Mouse (Mus musculus) cerebellum, postnatal 36 days (tissue): Measurements from ENCODE around the gene Rbm12b1.
"Not testable (repeated sequence)": the region's sequence is repeated elsewhere in the genome, so short reads cannot be mapped to it uniquely, and the experiment has no call there.

ENCODE experiments used
- DNase-seq, 2 experiments: peaks; one replicate each; pipeline ENCODE4 v3.0.0; 2021 to 2022; ENCODE audit warnings: mixed read lengths in 2 of 2

Rbm12b1 gene

GRCm38 (mm10) chr4:12140141-12140567, at the start of gene Rbm12b1:
Gene Rbm12b1, plus strand, starts transcription at chr4:12140264.
- DNase-seq: peak; percentile 75 to 81

DNA sequence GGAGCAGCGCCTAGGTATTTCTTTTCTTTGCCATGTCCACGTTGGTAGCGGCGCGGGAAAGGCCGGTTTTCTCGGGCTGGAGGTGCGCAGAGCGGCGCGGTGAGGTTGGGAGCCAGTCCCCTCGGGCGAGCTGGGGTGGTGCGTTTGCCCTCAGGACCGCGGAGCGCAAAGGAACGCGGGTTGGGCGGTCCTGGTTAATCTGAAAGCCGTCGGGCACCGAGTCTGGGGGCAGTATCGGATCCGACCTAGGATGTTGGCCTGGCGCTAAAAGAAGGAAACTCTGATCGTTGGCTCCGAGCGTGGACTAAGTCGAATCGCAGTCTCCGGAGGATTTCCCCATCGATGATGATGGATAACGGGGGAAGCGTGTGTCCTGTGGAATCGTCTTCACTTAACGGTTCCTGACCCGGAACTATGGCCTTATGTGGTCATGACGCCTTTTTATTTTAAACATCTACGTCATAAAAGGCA, 563 bp downstream of the Rbm12b1 start:
- DNase-seq: peak; percentile 9 to 30

- not testable (repeated sequence) for DNase-seq
Observed at GRCm38 (mm10) chr4:12141516-12141915, 1.5 kb downstream of the Rbm12b1 start.

- DNase-seq: no peak
Observed at GRCm38 (mm10) chr4:12147660-12148059, 7.6 kb downstream of the Rbm12b1 start.

DNA sequence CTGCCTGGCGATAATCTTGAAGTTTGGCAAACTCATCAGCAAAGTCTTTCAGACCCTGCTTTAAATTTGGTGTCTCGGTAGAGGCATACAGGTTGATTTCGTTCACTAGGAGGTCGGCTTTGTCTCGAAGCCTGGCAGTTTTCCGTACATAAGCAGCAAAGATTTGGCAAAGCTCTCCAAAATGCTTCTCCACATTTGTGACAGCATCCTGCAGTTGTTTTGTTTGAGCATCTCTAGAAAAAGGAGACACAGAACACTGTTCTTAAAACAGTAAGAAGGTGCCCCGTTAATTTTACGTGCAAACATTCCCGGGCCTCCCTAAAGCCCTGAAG, 30.9 kb downstream of the Rbm12b1 start:
- DNase-seq: no peak

DNA sequence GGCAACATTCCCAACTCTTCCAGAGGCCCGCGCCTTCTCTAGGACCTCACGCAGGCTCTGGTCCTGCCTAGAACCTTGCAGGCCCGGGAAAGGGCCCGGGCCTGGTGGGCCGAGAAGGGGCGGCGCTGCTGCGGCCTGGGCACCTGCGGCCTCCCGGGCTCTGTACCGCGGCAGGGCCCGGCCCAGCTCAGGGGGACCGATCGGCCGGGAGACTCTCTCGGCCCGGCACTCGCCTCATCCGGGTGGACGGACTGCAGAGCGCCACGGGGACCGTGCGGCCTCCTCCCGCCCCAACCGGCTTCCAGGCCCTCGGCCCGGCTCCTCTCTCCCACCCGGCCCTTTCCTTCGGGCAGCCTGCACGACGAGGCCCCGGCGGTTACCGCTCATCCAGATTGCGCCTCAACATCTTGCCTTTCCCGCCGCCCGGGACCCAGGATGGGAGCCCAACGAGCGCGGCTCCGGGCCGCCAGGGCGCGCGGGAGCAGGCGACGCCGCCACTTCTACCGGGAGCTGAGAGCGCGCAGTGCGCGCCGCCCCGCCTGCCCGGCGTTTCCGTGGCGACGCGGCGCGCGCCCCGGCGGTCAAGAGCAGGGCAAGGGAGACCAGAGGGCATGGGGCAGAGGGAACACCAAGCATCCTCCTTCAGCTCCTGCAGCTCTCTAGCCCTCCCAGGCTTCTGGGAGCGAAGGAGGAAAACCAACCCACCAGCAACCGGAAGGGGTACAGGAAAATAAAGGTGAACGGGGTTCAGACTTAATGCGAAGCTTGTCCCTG, 31.4 kb downstream of the Rbm12b1 start, which contains the start of gene Fam92a:
Fam92a (minus strand) TSS at position 698 of the 774 bp plus-strand sequence.
- peak; percentile 72 to 78 for DNase-seq

DNA sequence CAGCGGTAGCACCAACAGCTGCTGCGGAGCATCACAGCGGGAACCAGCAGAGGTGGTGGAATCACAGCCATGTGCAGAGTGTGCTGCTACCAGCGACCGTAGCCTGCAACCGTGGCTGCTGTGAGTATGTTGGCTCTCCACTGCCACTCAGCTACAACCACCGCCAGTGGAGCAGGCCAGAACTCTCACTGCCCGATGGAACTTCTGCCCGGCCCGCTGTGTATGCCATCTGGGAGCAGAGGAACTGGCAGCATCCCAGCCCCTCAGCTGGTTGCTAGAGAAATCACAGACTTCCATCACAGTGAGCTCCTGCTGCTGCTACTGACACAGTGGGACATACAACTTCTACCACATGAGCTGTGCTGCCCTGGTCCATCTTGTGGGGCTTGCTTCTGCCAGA, 38.9 kb downstream of the Rbm12b1 start:
- peak in 1 of 2 experiments; percentile 10 for DNase-seq
